Mouse (Mus musculus) 3134 (cell line): Measurements from ENCODE around the gene Itgb5.

ENCODE experiments used
- DNase-seq: peaks from one replicate; pipeline ENCODE4 v3.0.0-alpha.2; 2011; ENCODE audit warnings: low spot score; ENCODE audit not compliant: insufficient read length; ENCODE audit errors: extremely low read depth

The Itgb5 gene

GRCm38 (mm10) chr16:33967283-33967640 is 137.8 kb downstream of the Itgb5 start:
- no peak for DNase-seq

DNA sequence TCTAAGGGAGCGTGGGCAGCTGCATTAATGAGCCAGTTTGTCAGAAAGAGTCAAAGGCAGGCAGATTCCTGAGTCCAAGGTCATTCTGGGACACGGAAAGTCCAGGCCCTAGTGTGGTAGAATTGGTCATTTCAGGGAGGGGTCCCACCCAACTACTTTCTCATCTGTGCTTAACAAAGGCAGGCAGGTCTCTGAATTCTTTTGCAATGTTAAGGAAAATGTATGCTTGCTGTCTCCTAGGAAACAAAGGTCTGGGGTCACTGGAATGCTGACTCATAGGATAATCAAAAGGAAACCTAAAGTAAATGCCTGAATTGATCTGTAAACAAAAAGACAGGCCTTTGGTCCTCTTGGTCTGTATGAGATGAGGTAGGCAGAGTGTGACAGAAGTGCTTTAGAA is 150.4 kb downstream of the Itgb5 start:
- DNase-seq = no peak

- DNase-seq = no peak
Observed at GRCm38 (mm10) chr16:33983712-33984111, 154.2 kb downstream of the Itgb5 start.

DNA sequence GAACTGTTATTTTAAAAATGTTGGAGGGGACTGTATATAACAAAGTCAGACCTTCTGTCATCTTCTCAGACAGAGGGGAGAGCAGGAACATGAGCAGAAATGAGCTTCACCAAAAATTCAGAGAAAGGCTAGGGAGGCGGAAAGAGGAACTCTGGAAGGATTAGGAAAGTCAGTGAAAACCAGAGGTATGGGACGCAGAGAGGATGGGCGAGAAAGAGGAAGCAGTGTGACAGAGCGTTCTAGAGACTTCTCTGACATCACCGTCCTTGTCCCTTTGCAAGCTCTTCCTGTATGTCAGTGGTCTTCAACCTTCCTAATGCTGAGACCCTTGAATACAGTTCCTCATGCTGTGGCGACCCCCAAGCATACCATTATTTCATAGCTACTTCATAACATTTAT is 155.9 kb downstream of the Itgb5 start:
- DNase-seq = no peak

DNA sequence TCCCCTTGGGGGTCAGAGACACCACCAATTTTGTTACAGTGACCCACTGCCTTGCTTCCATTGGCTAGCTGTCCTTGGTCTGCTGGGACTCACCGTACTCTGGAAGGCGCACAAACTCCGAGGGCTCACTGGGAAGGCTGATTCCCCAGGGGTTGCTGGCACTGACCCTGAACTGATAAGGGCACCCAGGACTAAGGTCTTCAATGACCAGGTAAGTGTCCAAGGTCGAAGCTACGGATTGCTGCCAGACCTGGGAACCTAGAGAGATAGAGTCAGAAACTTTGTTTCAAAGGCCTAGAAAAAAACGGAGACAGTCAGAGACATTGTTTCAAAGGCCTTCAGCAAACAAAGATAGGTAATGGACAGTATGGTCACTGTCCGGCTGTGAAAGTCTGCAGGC is 157.5 kb downstream of the Itgb5 start:
- no peak for DNase-seq

GRCm38 (mm10) chr16:33988358-33989012 is 159.0 kb downstream of the Itgb5 start:
- DNase-seq = no peak

GRCm38 (mm10) chr16:33989106-33989505 is 159.6 kb downstream of the Itgb5 start:
- no peak for DNase-seq

- DNase-seq = no peak
Observed at GRCm38 (mm10) chr16:33990712-33991111, 161.2 kb downstream of the Itgb5 start.

DNA sequence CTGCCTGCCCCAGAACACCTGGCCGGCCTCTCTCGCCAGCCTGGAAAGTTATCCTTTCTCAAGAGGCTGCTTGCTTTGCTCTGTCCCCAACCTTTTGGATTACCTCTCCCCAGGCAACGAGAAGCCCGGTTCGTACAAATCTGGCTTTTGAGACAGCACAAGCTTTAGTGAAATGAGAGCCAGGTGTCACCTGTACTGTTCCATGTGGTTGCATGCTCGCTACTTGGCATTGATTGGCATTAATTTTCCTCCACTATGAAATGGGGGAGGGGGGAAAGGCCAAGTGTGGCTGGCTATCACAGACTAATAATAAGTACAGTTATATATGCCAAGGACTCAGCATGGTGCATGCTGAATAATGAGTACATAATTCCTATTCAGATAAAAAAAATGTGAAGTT is 164.9 kb downstream of the Itgb5 start:
- no peak for DNase-seq

DNA sequence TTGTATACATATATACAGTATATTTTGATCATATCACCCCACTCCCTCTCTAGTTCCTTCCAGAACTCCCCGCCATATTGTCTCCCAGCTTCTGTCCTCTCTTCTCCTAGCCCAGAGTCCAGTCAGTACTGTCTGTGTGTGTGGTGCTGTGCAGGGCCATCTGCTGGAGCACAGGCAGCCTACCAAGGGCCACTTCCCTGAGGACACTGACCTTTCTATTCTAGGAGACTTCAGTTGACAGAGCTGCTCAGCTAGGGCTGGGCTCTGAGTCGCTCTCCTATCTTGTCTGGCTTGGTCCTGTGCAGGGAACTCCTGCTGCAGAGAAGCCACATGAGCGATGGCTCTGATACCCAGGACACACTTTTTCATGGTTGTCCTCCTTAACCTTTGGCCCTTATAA is 166.0 kb downstream of the Itgb5 start:
- DNase-seq = no peak

DNA sequence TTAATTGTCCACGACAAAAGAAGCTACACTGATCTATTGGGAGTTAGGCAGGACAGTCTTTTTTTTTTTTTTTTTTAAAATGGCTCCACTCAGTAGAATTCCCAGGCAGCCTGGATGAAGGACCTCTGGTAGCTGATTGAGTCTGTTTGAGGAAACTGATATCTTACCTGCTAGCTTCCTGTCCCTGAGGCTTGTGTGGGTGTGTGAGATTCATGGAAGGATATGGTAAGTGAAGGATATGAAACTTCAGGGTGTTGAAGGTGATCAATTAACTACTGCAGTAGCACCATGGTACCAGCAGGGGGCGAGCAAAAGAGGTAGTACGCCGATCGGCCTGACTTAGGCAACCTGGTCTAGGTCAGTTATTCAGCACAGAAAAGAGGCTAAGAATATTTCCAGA is 166.6 kb downstream of the Itgb5 start:
- DNase-seq = peak; percentile 28

DNA sequence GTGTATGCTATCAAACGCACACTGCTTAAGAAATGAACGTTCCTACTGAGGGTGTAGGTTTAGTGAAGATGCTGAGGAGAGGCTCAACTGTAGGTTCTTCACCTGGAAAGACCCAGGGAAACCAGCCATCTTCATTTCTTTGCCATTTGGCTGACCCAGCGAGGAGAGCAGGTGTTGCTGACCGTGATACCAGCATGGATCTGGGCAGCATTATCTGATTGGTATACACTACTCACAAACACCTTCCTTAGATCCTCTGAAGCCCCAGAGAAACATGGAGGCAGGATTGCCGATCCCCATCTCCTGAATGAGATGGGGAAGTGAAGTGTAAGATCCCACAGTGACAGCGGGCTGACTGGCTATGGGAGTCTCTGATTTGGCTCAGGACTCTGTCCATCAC is 168.5 kb downstream of the Itgb5 start:
- no peak for DNase-seq
